Mouse (Mus musculus) erythroblast, adult 5-6 weeks (primary cell): ENCODE data around the gene Rbm19. TPM values are rescaled to one million over a fixed set of nuclear protein-coding genes. Genes with fewer than 3 reads are reported as not detected.

Experiments
- ATAC-seq: replicated peaks from 2 replicates; pipeline ENCODE4 v1.8.0; 2016; ENCODE audit warnings: moderate number of reproducible peaks, mild to moderate bottlenecking, moderate TSS enrichment, inconsistent platforms; ENCODE audit not compliant: poor library complexity, low FRiP score, severe bottlenecking
- total RNA-seq, 2 experiments: library from RNA; stranded (forward) in 1 of 2; stranded (reverse) in 1 of 2; fragments of 150-400 nt in 1 of 2; fragments of 200-764, 138-1000 nt in 1 of 2; gene quantifications; 2 replicates each; pipeline versions ENCODE4 v1.2.3 to v1.2.4; 2015 to 2017; ENCODE audit warnings: low replicate concordance in 2 of 2

Rbm19 gene
- total RNA-seq, 2 experiments from 2014 or later = 2.1 to 3.3 TPM

- ATAC-seq = no peak
Measured at GRCm38 (mm10) chr5:120191620-120192019, 75.4 kb downstream of the Rbm19 start.

DNA sequence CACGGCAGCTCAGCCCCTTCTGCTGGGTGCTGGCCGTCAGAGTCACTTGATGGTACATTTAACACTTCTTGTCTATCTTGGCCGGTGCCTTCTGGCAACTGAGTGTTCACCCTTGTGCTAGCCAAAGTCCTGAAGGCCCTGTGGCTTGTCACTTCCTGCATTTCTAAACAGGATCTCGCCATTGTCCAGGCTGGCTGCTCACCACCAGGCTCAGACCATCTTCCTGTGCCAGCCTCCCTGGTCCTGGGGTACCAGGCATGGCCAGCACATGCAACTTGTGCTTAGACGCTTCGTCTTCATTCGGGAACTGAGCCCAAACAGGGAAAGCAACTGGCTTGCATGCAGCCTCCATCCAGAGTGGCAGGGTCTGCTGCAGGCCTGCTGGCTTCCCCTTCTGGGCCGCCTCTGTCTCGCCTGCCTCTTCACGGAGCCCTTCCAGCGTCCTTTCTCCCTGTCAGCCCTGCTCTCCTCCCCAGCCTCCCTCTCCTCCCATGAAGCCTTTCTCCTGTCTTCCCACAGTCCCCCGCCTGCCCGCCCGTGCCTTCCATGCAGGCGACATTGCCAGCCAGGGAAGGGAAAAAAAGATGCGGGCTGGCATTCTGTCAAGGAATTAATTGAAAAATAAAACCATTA lies 78.2 kb downstream of the Rbm19 start:
- no peak for ATAC-seq

DNA sequence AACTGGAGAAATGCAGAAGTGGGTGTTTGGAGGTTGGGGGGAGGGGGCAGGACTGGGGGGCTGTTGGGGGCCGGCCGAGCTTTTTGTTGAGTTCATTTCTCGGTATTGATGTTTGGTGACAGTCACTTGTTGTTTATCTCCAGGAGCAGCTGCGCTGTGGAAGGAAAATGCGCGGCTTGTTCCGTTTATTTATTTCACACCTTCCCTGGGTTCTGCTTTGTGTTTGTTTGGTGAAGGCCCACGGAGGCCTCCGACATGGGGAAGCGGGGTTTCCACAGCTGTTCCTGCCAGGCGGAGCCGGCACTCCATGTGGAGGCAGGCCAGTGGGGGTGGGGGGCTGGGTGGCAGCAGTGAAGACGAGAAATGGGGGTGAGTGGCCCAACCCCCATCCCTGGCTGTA lies 78.7 kb downstream of the Rbm19 start:
- no peak for ATAC-seq

GRCm38 (mm10) chr5:120196879-120197278 lies 80.6 kb downstream of the Rbm19 start:
- no peak for ATAC-seq

DNA sequence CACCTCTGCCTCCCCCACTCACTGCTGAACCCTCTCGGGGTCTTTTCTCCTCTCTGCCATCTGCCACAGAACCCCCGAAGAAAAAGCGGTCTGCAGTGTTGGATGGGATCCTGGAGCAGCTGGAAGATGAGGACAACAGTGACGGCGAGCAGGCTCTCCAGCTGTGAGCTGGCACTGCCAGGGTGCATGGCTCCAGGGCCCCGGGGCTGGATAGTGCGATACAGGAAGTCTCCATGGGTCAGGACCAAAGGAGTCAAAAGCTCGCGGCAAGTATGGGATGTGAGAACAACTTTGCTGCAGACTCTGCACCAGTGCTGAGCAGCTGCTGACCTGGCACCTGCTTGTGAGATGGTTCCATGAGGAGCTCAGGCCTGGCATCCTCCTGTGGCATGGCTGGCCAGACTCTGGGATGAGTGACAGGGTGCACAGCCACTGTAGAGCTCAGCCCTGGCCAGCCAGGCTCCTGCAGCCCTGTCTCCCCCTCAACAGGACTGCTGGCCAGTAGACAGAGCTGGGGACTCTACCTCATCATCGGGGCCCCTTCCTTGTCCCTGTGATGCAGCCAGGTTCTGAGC lies 81.6 kb downstream of the Rbm19 start:
- ATAC-seq = no peak

GRCm38 (mm10) chr5:120199865-120200264 lies 83.6 kb downstream of the Rbm19 start:
- no peak for ATAC-seq

DNA sequence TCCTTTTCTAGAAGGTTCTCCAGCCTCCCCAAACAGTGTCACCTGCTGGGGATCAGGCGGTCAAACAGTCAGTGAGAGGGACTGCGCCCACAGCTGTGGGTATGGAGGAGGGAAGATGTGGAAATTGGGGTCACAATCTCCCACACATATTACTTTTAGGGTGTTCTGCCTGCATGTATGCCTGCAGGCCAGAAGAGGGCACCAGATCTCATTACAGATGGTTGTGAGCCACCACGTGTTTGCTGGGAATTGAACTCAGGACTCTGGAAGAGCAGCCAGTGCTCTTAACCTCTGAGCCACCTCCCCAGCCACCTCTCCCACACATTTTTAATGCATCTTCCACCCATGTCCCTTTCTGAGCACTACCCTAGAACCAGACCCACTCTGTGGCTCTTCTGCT lies 88.1 kb downstream of the Rbm19 start:
- ATAC-seq = no peak

- ATAC-seq = no peak
Measured at GRCm38 (mm10) chr5:120206313-120206943, 90.2 kb downstream of the Rbm19 start.

- no peak for ATAC-seq
Measured at GRCm38 (mm10) chr5:120207492-120207891, 91.2 kb downstream of the Rbm19 start.

GRCm38 (mm10) chr5:120210668-120211067 lies 94.4 kb downstream of the Rbm19 start:
- ATAC-seq = no peak

- no peak for ATAC-seq
Measured at GRCm38 (mm10) chr5:120211182-120211581, 94.9 kb downstream of the Rbm19 start.

GRCm38 (mm10) chr5:120214511-120214910 lies 98.2 kb downstream of the Rbm19 start:
- ATAC-seq = no peak

GRCm38 (mm10) chr5:120221216-120221615 lies 105.0 kb downstream of the Rbm19 start:
- no peak for ATAC-seq

- ATAC-seq = no peak
Measured at GRCm38 (mm10) chr5:120225383-120225782, 109.1 kb downstream of the Rbm19 start.

DNA sequence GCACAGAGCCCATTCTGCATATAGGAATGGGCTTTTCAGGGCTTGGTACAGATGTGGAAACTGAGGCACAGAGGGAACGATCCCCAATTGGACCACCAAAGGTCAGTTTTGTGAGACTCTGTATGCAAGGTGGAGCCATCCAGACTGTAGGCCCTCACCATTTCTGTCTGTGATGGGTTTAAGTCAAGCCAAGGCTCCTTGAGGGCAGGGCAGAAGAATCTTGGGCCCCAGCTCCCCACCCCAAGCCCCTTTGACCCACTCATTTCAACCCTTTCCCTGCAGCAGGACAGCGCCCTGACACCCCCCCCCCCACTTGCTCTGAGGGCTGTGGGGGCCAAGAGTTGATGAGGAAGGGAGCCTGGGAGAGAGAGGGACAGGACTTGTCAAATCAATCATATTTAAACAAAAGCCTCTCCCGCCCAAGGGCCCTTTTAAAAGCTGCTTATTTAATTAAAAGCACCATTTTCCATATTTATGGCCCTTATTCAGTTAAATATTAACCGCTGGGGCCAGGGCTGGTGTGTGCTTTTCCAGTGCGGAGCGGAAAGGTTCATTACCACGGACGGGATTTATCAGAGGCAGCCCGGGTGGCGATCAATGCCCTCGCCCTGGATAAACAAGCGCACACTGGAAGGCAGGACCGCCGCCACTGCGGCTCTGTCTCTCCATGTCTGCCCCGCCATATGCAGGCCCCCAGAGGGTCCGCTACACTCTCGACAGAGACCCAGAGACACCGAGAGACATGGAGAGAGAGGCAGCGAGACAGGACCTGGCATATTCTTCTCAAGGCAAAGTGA lies 112.5 kb downstream of the Rbm19 start:
- ATAC-seq = no peak

DNA sequence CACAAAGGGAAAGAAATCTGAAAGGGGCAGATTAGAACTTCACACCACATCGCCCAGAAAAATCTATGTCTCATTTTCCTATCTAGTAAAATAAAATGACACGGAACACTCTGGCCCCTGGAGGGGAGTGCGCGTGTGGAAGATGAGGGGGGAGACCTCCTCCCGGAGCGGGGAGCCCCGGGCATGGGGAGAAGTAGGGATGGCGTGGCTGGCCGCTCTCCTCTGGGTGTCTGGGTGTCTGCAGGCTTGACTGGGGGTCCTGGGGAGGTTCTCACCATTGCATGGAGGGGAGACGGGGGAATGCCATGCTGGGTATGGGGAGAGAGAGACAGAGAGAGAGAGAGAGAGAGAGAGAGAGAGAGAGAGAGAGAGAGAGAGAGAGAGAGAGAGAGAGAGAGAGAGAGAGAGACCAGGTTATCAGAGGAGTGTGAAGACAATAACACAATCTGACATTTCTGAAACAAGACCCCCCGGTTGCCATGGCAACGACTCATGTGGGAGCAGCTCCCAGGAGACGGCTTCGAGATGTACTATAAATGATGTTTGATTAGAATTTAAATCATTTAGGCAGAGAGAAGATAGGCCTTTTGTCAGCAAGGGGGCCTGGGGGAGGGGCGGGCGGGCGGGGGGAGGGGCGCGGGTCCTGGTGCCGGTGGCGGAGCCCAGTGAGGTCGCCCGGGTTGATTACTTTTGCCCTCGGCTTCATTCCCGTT lies 115.3 kb downstream of the Rbm19 start:
- no peak for ATAC-seq

DNA sequence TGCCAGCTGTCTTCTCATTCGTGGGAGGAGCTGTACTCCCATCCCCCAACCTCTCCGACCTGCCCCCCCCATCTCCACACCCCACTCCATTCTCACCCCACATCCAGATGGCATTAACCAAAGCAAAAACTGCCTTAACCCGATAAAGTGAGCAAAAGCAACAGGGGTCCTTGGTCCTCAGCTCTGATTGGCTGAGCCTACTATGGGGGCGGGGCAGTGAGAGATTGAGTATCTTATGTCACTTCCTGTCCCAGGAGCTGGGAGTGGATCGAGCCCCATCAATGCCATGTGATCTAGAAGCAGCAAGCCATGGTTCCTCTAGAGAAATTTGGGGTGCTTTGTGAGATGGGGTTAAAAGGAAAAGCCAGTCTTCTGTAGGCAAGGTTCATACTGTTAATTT lies 118.9 kb downstream of the Rbm19 start:
- ATAC-seq = no peak

GRCm38 (mm10) chr5:120235571-120235970 lies 119.3 kb downstream of the Rbm19 start:
- no peak for ATAC-seq

DNA sequence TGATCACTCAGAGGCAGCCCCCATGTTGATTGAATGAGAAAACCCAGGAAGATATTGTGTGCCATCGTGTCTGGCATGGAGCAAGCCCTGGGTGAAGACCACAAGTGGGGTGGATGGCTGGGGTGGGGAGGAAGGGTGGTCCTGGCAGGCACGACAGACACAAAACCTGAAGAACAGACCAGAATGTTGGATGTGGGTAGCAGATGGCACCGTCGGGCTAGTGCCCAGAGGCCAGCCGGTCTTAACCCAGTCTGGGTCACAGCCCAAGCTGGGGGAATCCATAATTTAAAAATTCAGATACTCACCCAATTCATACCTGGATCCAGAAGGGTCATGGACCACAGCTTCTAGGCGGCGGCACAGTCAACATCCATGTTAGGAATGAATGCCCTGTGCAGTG lies 123.8 kb downstream of the Rbm19 start:
- no peak for ATAC-seq

DNA sequence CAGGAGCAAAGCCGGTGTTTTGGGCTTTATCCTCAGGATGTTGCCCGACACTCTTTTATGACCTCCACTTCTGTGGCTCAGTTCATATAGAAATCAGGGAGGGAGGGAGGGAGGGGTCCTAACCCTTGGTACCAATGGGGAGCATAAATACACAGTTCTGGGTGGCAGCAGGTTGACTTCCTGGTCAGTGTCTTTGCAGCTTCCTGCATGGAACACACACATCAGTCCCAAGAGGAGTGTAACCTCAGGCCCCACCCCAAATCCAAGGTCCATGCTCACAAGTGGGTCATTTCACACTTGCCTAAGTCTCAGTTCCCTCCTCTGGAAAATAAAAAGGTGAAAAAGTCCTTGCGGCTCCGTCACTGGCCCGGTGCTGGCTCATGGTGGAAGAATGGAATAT lies 129.1 kb downstream of the Rbm19 start:
- ATAC-seq = no peak
